Mouse (Mus musculus): Measurements from ENCODE around the gene Ccdc7b.
"Not testable (repeated sequence)": the region's sequence is repeated elsewhere in the genome, so short reads cannot be mapped to it uniquely, and the experiment has no call there.

DNA sequence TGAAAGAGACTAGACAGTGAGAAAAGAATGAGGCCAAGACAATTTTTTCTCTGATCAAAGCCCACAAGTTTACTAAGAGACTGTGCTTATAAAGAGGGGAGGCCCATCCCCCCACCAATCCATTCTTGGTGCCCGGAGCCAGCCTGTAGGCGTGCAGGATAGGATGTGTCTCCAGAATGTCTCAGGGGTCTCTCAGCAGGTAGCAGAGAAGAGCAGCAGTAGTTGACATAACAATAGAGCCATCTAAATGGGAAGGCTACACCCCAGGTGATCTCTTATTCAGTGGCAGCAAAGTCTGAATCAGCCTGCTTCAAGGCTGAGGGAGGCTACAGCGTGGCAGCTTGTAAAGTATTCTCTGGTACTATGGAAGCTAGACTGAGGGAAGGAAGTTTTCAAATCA lies 48.8 kb downstream of the Ccdc7b start:
- not testable (repeated sequence) for TF ChIP-seq CTCF (IDR thresholded peaks at IDR 0.05; ENCODE audit: borderline replicate concordance, extremely low read depth, insufficient read depth, insufficient read length); POLR2A (IDR thresholded peaks at IDR 0.05; ENCODE audit: borderline replicate concordance, extremely low read depth, insufficient read depth, insufficient read length, poor library complexity, severe bottlenecking)

Measured in brain, embryonic 14.5 days (tissue).